Mouse (Mus musculus): ENCODE data around the gene Gm5478. TPM values are rescaled to one million over a fixed set of nuclear protein-coding genes. Genes with fewer than 3 reads are reported as not detected.
"Not testable (repeated sequence)": the region's sequence is repeated elsewhere in the genome, so short reads cannot be mapped to it uniquely, and the experiment has no call there.

The Gm5478 gene
- not detected in 2 replicates for total RNA-seq (2012; rRNA removed)

- no peak within 1 kb of the TSS for H3K4me3 ChIP-seq (ENCODE audit: insufficient read depth in 1 of 2, low read depth in 1 of 2, low read length in 2 of 2, poor library complexity in 1 of 2, severe bottlenecking in 1 of 2)
- no peak for TF ChIP-seq MAFK (IDR thresholded peaks at IDR 0.05; ENCODE audit: insufficient read depth, low read depth, low read length)
- no peak for TF ChIP-seq ZC3H11A (IDR thresholded peaks at IDR 0.05; ENCODE audit: borderline replicate concordance, low read depth, low read length)
- TF ChIP-seq ZNF384 (IDR thresholded peaks at IDR 0.05; ENCODE audit: low read depth, low read length), result no peak
- TF ChIP-seq HCFC1 (IDR thresholded peaks at IDR 0.05; ENCODE audit: borderline replicate concordance, insufficient read depth, low read length), result no peak
- TF ChIP-seq CHD2 (IDR thresholded peaks at IDR 0.05; ENCODE audit: low read depth, low read length), result no peak
- H3K9me3 ChIP-seq (ENCODE audit: control insufficient read depth, insufficient read depth, low read depth, low read length), result no peaks in the 10 kb centered on the region
- no peak within 1 kb of the TSS for H3K9ac ChIP-seq (ENCODE audit: insufficient read depth, low read depth, low read length, poor library complexity, severe bottlenecking)
- no peaks in the 10 kb centered on the region for H3K4me1 ChIP-seq (ENCODE audit: control insufficient read depth in 2 of 2, insufficient read depth in 2 of 2, low read length in 2 of 2, poor library complexity in 1 of 2)
- no peak for DNase-seq (ENCODE audit: low read depth, low spot score)
- H3K36me3 ChIP-seq (ENCODE audit: control insufficient read depth, insufficient read depth, low read length, poor library complexity, severe bottlenecking), result no peaks in the 10 kb centered on the region
- no peak within 1 kb of the TSS for H3K27ac ChIP-seq (ENCODE audit: insufficient read depth, low read depth, low read length, poor library complexity, severe bottlenecking)
- in situ Hi-C loops (cut with MboI; ENCODE audit: low sequenced_read_pairs in 2 of 2, unreplicated experiment in 2 of 2), result no loop called here
These were observed at the start of gene Gm5478 for GRCm38 (mm10) chr15:101647280-101647679. Gene Gm5478, minus strand, starts transcription at chr15:101647380.

GRCm38 (mm10) chr15:101694207-101694606, 47.0 kb upstream of the Gm5478 start, which contains the start of gene Krt6a:
Gene Krt6a, minus strand, starts transcription at chr15:101694307.
- in situ Hi-C loops (cut with MboI; ENCODE audit: low sequenced_read_pairs in 2 of 2, unreplicated experiment in 2 of 2), result no loop called here
- no peak for DNase-seq (ENCODE audit: low read depth, low spot score)
- no peak for TF ChIP-seq ZC3H11A (IDR thresholded peaks at IDR 0.05; ENCODE audit: borderline replicate concordance, low read depth, low read length)
- TF ChIP-seq CHD2 (IDR thresholded peaks at IDR 0.05; ENCODE audit: low read depth, low read length), result no peak
- no peak for TF ChIP-seq MAFK (IDR thresholded peaks at IDR 0.05; ENCODE audit: insufficient read depth, low read depth, low read length)
- no peak for TF ChIP-seq ZNF384 (IDR thresholded peaks at IDR 0.05; ENCODE audit: low read depth, low read length)
- no peak for TF ChIP-seq HCFC1 (IDR thresholded peaks at IDR 0.05; ENCODE audit: borderline replicate concordance, insufficient read depth, low read length)

DNA sequence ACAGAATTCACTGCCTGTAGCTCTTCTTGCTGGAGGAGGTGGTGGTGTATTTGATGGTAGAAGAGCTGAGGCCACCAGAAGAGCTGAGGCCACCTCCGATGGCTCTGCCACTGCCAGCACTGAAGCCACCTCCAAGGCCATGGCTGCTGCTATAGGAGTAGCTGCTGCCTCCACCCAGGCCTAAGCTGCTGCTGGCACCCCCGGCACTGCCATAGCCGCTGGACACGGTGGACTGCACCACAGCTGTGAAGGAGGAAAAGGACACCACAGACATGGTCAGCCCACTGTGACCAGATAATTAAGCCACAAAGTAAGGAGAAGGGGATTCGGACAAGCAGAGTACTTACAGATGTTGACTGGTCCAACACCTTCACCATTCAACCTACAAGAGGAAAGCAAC, 43.3 kb upstream of the Gm5478 start:
- H3K9ac ChIP-seq (ENCODE audit: insufficient read depth, low read depth, low read length, poor library complexity, severe bottlenecking); DNase-seq (ENCODE audit: low read depth, low spot score); H3K4me3 ChIP-seq (ENCODE audit: insufficient read depth in 1 of 2, low read depth in 1 of 2, low read length in 2 of 2, poor library complexity in 1 of 2, severe bottlenecking in 1 of 2); H3K4me1 ChIP-seq (ENCODE audit: control insufficient read depth in 2 of 2, insufficient read depth in 2 of 2, low read length in 2 of 2, poor library complexity in 1 of 2); in situ Hi-C loops (cut with MboI; ENCODE audit: low sequenced_read_pairs in 2 of 2, unreplicated experiment in 2 of 2); H3K36me3 ChIP-seq (ENCODE audit: control insufficient read depth, insufficient read depth, low read length, poor library complexity, severe bottlenecking); H3K9me3 ChIP-seq (ENCODE audit: control insufficient read depth, insufficient read depth, low read depth, low read length); H3K27ac ChIP-seq (ENCODE audit: insufficient read depth, low read depth, low read length, poor library complexity, severe bottlenecking): not testable (repeated sequence)

More at GRCm38 (mm10) chr15:101694207-101694606, 47.0 kb upstream of the Gm5478 start, which contains the start of gene Krt6a:
- Histone ChIP-seq H3K36me3 (ENCODE audit: control insufficient read depth, insufficient read depth, low read length, poor library complexity, severe bottlenecking) (no peaks in the 10 kb centered on the region), H3K9ac (ENCODE audit: insufficient read depth, low read depth, low read length, poor library complexity, severe bottlenecking) (no peak within 1 kb of the TSS), H3K4me3 (ENCODE audit: insufficient read depth in 1 of 2, low read depth in 1 of 2, low read length in 2 of 2, poor library complexity in 1 of 2, severe bottlenecking in 1 of 2) (no peak within 1 kb of the TSS), H3K27ac (ENCODE audit: insufficient read depth, low read depth, low read length, poor library complexity, severe bottlenecking) (no peak within 1 kb of the TSS), H3K4me1 (ENCODE audit: control insufficient read depth in 2 of 2, insufficient read depth in 2 of 2, low read length in 2 of 2, poor library complexity in 1 of 2) (no peaks in the 10 kb centered on the region), H3K9me3 (ENCODE audit: control insufficient read depth, insufficient read depth, low read depth, low read length) (no peaks in the 10 kb centered on the region)

GRCm38 (mm10) chr15:101688161-101688560, 41.0 kb upstream of the Gm5478 start:
- DNase-seq (ENCODE audit: low read depth, low spot score), result no peak

DNA sequence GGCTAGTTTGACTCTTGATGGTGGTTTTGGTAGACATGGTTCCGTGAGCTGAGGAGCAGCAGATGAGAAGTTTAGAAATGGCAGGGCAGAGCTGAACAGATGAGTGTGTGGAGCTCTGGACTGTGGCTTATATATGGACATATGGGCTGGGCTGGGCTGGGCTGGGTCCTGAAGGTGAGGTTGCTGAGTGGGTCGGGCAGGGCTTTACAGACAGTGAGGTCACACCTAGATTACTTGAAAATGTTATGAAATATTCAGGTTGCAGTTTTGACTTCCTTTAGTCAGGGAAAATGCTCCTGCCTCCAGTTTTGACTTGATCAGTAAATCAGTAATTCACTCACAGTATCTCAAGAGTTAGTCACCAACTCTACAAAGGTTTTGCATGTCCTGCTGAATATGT, 33.0 kb upstream of the Gm5478 start, which contains the start of gene Krt6b:
Gene Krt6b (minus strand): TSS at position 101 of the 400 bp plus-strand sequence.
- in situ Hi-C loops (cut with MboI; ENCODE audit: low sequenced_read_pairs in 2 of 2, unreplicated experiment in 2 of 2), result no loop called here
- Histone ChIP-seq H3K4me1 (ENCODE audit: control insufficient read depth in 2 of 2, insufficient read depth in 2 of 2, low read length in 2 of 2, poor library complexity in 1 of 2) (no peaks in the 10 kb centered on the region), H3K9me3 (ENCODE audit: control insufficient read depth, insufficient read depth, low read depth, low read length) (no peaks in the 10 kb centered on the region), H3K36me3 (ENCODE audit: control insufficient read depth, insufficient read depth, low read length, poor library complexity, severe bottlenecking) (no peaks in the 10 kb centered on the region), H3K4me3 (ENCODE audit: insufficient read depth in 1 of 2, low read depth in 1 of 2, low read length in 2 of 2, poor library complexity in 1 of 2, severe bottlenecking in 1 of 2) (no peak within 1 kb of the TSS), H3K27ac (ENCODE audit: insufficient read depth, low read depth, low read length, poor library complexity, severe bottlenecking) (no peak within 1 kb of the TSS), H3K9ac (ENCODE audit: insufficient read depth, low read depth, low read length, poor library complexity, severe bottlenecking) (no peak within 1 kb of the TSS)
- TF ChIP-seq CHD2 (IDR thresholded peaks at IDR 0.05; ENCODE audit: low read depth, low read length) (no peak), MAFK (IDR thresholded peaks at IDR 0.05; ENCODE audit: insufficient read depth, low read depth, low read length) (no peak), ZNF384 (IDR thresholded peaks at IDR 0.05; ENCODE audit: low read depth, low read length) (no peak), ZC3H11A (IDR thresholded peaks at IDR 0.05; ENCODE audit: borderline replicate concordance, low read depth, low read length) (no peak), HCFC1 (IDR thresholded peaks at IDR 0.05; ENCODE audit: borderline replicate concordance, insufficient read depth, low read length) (no peak)
- DNase-seq (ENCODE audit: low read depth, low spot score), result no peak

More at GRCm38 (mm10) chr15:101688161-101688560, 41.0 kb upstream of the Gm5478 start:
- Histone ChIP-seq H3K4me3 (ENCODE audit: insufficient read depth in 1 of 2, low read depth in 1 of 2, low read length in 2 of 2, poor library complexity in 1 of 2, severe bottlenecking in 1 of 2) (no peak overlapping the region), H3K27ac (ENCODE audit: insufficient read depth, low read depth, low read length, poor library complexity, severe bottlenecking) (no peak overlapping the region), H3K4me1 (ENCODE audit: control insufficient read depth in 2 of 2, insufficient read depth in 2 of 2, low read length in 2 of 2, poor library complexity in 1 of 2) (no peaks in the 10 kb centered on the region), H3K9ac (ENCODE audit: insufficient read depth, low read depth, low read length, poor library complexity, severe bottlenecking) (no peak overlapping the region), H3K36me3 (ENCODE audit: control insufficient read depth, insufficient read depth, low read length, poor library complexity, severe bottlenecking) (no peaks in the 10 kb centered on the region), H3K9me3 (ENCODE audit: control insufficient read depth, insufficient read depth, low read depth, low read length) (no peaks in the 10 kb centered on the region)
- in situ Hi-C loops (cut with MboI; ENCODE audit: low sequenced_read_pairs in 2 of 2, unreplicated experiment in 2 of 2), result no loop called here
- TF ChIP-seq HCFC1 (IDR thresholded peaks at IDR 0.05; ENCODE audit: borderline replicate concordance, insufficient read depth, low read length), result no peak
- TF ChIP-seq MAFK (IDR thresholded peaks at IDR 0.05; ENCODE audit: insufficient read depth, low read depth, low read length), result no peak
- no peak for TF ChIP-seq ZC3H11A (IDR thresholded peaks at IDR 0.05; ENCODE audit: borderline replicate concordance, low read depth, low read length)
- TF ChIP-seq CHD2 (IDR thresholded peaks at IDR 0.05; ENCODE audit: low read depth, low read length), result no peak
- TF ChIP-seq ZNF384 (IDR thresholded peaks at IDR 0.05; ENCODE audit: low read depth, low read length), result no peak
